Mouse (Mus musculus) inflammation-experienced regulatory T-cells (primary cell): ENCODE measurements around the gene Ggps1. TPM values are rescaled to one million over a fixed set of nuclear protein-coding genes. Genes with fewer than 3 reads are reported as not detected.

Experiments used
- polyA plus RNA-seq, 2 experiments: library from polyadenylated mRNA; unstranded; fragments of 100-300 nt; shearing (Covaris generic); gene quantifications; one replicate each; pipeline ENCODE4 v1.2.1; 2017

Gene Ggps1
- 10 to 100 TPM; 81.9 to 92.4 TPM for polyA plus RNA-seq

DNA sequence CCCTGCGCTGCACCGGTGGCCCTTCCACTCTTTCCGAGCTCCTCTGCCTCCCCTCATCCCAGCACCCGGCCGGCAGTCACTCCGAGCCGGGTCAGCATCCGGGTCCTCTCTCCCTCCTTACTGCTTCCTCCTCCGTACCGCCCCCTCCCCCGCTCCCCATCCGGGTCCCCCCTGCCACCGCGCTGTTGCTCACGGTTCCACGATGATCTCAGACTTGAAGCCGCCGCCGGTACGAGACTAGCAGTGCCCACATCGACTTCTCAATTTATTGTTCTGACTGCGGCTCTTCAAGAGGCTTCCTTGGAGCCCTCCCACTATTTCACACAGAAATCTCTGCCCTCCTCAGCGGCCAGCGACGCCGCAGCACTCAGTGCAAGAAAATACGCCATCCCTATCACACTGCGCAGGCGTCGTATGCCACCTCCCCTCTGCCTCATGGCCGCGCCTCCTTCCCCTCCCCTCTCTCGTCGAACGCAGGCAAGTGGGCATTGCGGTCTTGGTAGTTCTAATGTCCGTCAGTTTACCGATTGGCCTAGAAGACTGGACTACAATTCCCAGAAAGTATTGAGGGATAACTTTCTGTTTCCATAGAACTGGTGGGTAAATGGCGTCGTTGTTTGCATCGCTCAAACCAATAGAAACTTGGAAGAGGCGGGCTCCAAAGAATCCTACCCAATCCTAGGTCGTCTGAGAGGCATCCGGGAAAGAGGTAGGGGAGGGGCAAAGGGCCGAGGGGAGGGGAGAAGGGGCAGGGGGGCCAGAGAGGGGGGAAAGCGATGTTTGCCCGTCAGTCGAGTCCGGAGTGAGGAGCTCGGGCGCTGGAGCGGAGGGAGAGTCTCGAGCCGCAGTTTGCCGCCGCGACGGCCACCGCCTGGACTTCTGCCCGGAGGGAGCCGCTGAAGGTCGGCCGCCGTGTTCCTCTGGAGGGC lies at the start of gene Ggps1, which contains the start of gene Arid4b:
Gene Ggps1, minus strand, starts transcription at position 476 of the 929 bp plus-strand sequence.
Gene Arid4b, plus strand, starts transcription at position 220 of the 929 bp plus-strand sequence.

DNA sequence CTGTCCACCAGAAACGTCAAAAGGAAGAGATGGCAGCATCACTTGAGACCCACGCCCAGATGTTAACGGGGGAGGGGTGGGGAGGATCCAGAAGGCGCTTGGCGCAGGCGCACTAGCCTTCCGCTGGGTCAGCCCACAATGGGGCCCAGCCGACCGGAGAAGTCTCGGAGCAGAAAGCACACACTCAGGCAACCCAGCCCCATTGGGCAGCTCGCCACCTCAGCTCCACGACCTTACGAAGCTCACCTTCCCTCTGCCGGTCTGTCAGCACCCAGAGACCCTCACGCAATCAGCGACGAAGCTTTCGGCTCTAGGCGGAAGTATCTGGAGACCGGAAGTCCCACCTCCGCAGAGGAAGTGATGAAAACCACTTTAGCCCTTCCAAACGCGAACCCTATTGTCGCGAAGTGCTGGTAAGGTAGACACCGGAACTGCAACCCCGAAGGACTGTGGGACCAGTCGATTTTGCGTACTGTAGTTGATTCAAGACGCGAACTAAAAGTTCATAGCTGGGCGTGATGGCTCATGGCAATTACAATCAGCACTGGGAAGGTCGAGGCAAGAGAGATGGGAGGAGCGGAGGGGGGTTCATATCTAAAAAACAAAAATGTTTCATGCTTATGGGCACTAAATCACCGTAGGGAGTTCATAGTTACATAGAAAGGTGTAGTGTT lies 23.9 kb downstream of the Ggps1 start, which contains the start of gene Tbce:
Gene Tbce, minus strand, starts transcription at position 347 of the 674 bp plus-strand sequence.

Other genes starting within 250 kb of the Ggps1 start
- gene B3galnt2, start 109.0 kb downstream of the Ggps1 start, polyA plus RNA-seq, result 10 to 100 TPM; 41.6 to 57.0 TPM
- 100 to 1,000 TPM in 1 of 2 experiments, 10 to 100 TPM in 1; 83.3 to 101 TPM for gene Tbce, start 23.9 kb downstream of the Ggps1 start, polyA plus RNA-seq
- 100 to 1,000 TPM; 135 to 139 TPM for gene Arid4b, start 256 bp downstream of the Ggps1 start, polyA plus RNA-seq